Mouse (Mus musculus): Measurements from ENCODE around the gene Ckm. TPM values are rescaled to one million over a fixed set of nuclear protein-coding genes. Genes with fewer than 3 reads are reported as not detected.

The Ckm gene
- polyA plus RNA-seq, 1 experiment from 2014 or later, result 5.3 TPM

GRCm38 (mm10) chr7:19399496-19400280 lies 4.9 kb upstream of the Ckm start:
- peaks cover 4% of the 10 kb centered on the region for H3K36me3 ChIP-seq (replicated peaks; ENCODE audit: insufficient read depth, low read length)
- peak overlapping the region; percentile 62 for H3K4me2 ChIP-seq (ENCODE audit: low read depth, low read length)
- H3K27me3 ChIP-seq (ENCODE audit: insufficient read depth, low read length), result peaks cover 24% of the 10 kb centered on the region
- peak; percentile 66 for ATAC-seq
- 0 out of 2 replicates have a peak overlapping the region, but pooled peaks have one; percentile 34 for H3K9ac ChIP-seq (replicated peaks)
- TF ChIP-seq CTCF (IDR thresholded peaks at IDR 0.05; ENCODE audit: low read depth), result no peak
- TF ChIP-seq EP300 (IDR thresholded peaks at IDR 0.05; ENCODE audit: low read depth), result no peak
- DNase-seq, result peak; percentile 71
- no peak overlapping the region for H3K27ac ChIP-seq (ENCODE audit: low read depth)
- 7% methylated on average over 27 of the region's 27 CpGs for WGBS (ENCODE audit: insufficient replicate concordance)
- no peak overlapping the region for H3K4me3 ChIP-seq (ENCODE audit: low read depth, low read length)
- H3K9me3 ChIP-seq (ENCODE audit: low read length), result peaks cover 6% of the 10 kb centered on the region; the same call in 1 of the 2 replicates
- peaks cover 13% of the 10 kb centered on the region; the same call in 1 of the 2 replicates for H3K4me1 ChIP-seq (ENCODE audit: insufficient read depth)

GRCm38 (mm10) chr7:19400946-19401345 lies 3.6 kb upstream of the Ckm start:
- 76% methylated on average over 4 of the region's 4 CpGs for WGBS (ENCODE audit: insufficient replicate concordance)
- no peak for DNase-seq
- no peak overlapping the region for H3K4me2 ChIP-seq (ENCODE audit: low read depth, low read length)
- TF ChIP-seq CTCF (IDR thresholded peaks at IDR 0.05; ENCODE audit: low read depth) (peak; percentile 32; the same call in 1 of the 2 replicates), EP300 (IDR thresholded peaks at IDR 0.05; ENCODE audit: low read depth) (no peak)
- no peak overlapping the region for H3K4me3 ChIP-seq (ENCODE audit: low read depth, low read length)
- H3K9ac ChIP-seq (replicated peaks), result no peak overlapping the region
- peaks cover 13% of the 10 kb centered on the region; the same call in 1 of the 2 replicates for H3K4me1 ChIP-seq (ENCODE audit: insufficient read depth)
- H3K36me3 ChIP-seq (replicated peaks; ENCODE audit: insufficient read depth, low read length), result no peaks in the 10 kb centered on the region
- H3K27me3 ChIP-seq (ENCODE audit: insufficient read depth, low read length), result peaks cover 30% of the 10 kb centered on the region
- no peak for ATAC-seq
- H3K27ac ChIP-seq (ENCODE audit: low read depth), result no peak overlapping the region
- peaks cover 6% of the 10 kb centered on the region; the same call in 1 of the 2 replicates for H3K9me3 ChIP-seq (ENCODE audit: low read length)

GRCm38 (mm10) chr7:19402535-19403112 lies 2.0 kb upstream of the Ckm start:
- Histone ChIP-seq H3K9ac (replicated peaks) (no peak overlapping the region), H3K4me3 (ENCODE audit: low read depth, low read length) (no peak overlapping the region), H3K9me3 (ENCODE audit: low read length) (peaks cover 6% of the 10 kb centered on the region; the same call in 1 of the 2 replicates), H3K36me3 (replicated peaks; ENCODE audit: insufficient read depth, low read length) (no peaks in the 10 kb centered on the region), H3K4me1 (ENCODE audit: insufficient read depth) (peaks cover 13% of the 10 kb centered on the region; the same call in 1 of the 2 replicates), H3K27me3 (ENCODE audit: insufficient read depth, low read length) (peaks cover 30% of the 10 kb centered on the region), H3K27ac (ENCODE audit: low read depth) (no peak overlapping the region), H3K4me2 (ENCODE audit: low read depth, low read length) (no peak overlapping the region)
- DNase-seq (no peak), ATAC-seq (no peak)
- TF ChIP-seq CTCF (IDR thresholded peaks at IDR 0.05; ENCODE audit: low read depth) (no peak), EP300 (IDR thresholded peaks at IDR 0.05; ENCODE audit: low read depth) (no peak)
- 80% methylated on average over 9 of the region's 9 CpGs for WGBS (ENCODE audit: insufficient replicate concordance)

GRCm38 (mm10) chr7:19403731-19404296 lies 762 bp upstream of the Ckm start, which contains the start of gene Klc3:
Gene Klc3 (minus strand): TSS chr7:19404104.
- Histone ChIP-seq H3K36me3 (replicated peaks; ENCODE audit: insufficient read depth, low read length) (no peaks in the 10 kb centered on the region), H3K4me3 (ENCODE audit: low read depth, low read length) (peak within 1 kb of the TSS; percentile 60), H3K27ac (ENCODE audit: low read depth) (no peak within 1 kb of the TSS), H3K9ac (replicated peaks) (0 out of 2 replicates have a peak within 1 kb of the TSS, but pooled peaks have one; percentile 16), H3K4me2 (ENCODE audit: low read depth, low read length) (peak within 1 kb of the TSS; percentile 93), H3K27me3 (ENCODE audit: insufficient read depth, low read length) (peaks cover 30% of the 10 kb centered on the region), H3K4me1 (ENCODE audit: insufficient read depth) (peaks cover 13% of the 10 kb centered on the region; the same call in 1 of the 2 replicates), H3K9me3 (ENCODE audit: low read length) (peaks cover 6% of the 10 kb centered on the region; the same call in 1 of the 2 replicates)
- under 1% methylated on average over 60 of the region's 62 CpGs for WGBS (ENCODE audit: insufficient replicate concordance)
- DNase-seq (peak; percentile 83), ATAC-seq (peak; percentile 76)
- no peak for TF ChIP-seq CTCF (IDR thresholded peaks at IDR 0.05; ENCODE audit: low read depth)

- H3K36me3 ChIP-seq (replicated peaks; ENCODE audit: insufficient read depth, low read length), result no peaks in the 10 kb centered on the region
- TF ChIP-seq EP300 (IDR thresholded peaks at IDR 0.05; ENCODE audit: low read depth), result no peak
- peak; percentile 97 for TF ChIP-seq CTCF (IDR thresholded peaks at IDR 0.05; ENCODE audit: low read depth)
- H3K9ac ChIP-seq (replicated peaks), result no peak overlapping the region
- no peak overlapping the region for H3K4me3 ChIP-seq (ENCODE audit: low read depth, low read length)
- peak; percentile 90 for DNase-seq
- peak overlapping the region; percentile 27; the same call in 1 of the 2 replicates for H3K4me2 ChIP-seq (ENCODE audit: low read depth, low read length)
- peaks cover 30% of the 10 kb centered on the region for H3K27me3 ChIP-seq (ENCODE audit: insufficient read depth, low read length)
- peaks cover 6% of the 10 kb centered on the region; the same call in 1 of the 2 replicates for H3K9me3 ChIP-seq (ENCODE audit: low read length)
- H3K4me1 ChIP-seq (ENCODE audit: insufficient read depth), result peaks cover 7% of the 10 kb centered on the region; the same call in 1 of the 2 replicates
- 4% methylated on average over 19 of the region's 19 CpGs for WGBS (ENCODE audit: insufficient replicate concordance)
- ATAC-seq, result peak; percentile 78
- no peak overlapping the region for H3K27ac ChIP-seq (ENCODE audit: low read depth)
Observed at GRCm38 (mm10) chr7:19405417-19405816, 841 bp downstream of the Ckm start.

GRCm38 (mm10) chr7:19409753-19410152 lies 5.2 kb downstream of the Ckm start:
- 34% methylated on average over 6 of the region's 6 CpGs for WGBS (ENCODE audit: insufficient replicate concordance)

More at GRCm38 (mm10) chr7:19409753-19410152, 5.2 kb downstream of the Ckm start:
- Histone ChIP-seq H3K4me2 (ENCODE audit: low read depth, low read length) (no peak overlapping the region), H3K27me3 (ENCODE audit: insufficient read depth, low read length) (peaks cover 10% of the 10 kb centered on the region), H3K9me3 (ENCODE audit: low read length) (0 out of 2 replicates have a peak, but pooled peaks cover 3% of the 10 kb centered on the region), H3K36me3 (replicated peaks; ENCODE audit: insufficient read depth, low read length) (no peaks in the 10 kb centered on the region), H3K27ac (ENCODE audit: low read depth) (no peak overlapping the region), H3K4me1 (ENCODE audit: insufficient read depth) (no peaks in the 10 kb centered on the region; the same call in 1 of the 2 replicates), H3K9ac (replicated peaks) (no peak overlapping the region), H3K4me3 (ENCODE audit: low read depth, low read length) (no peak overlapping the region)
- DNase-seq (no peak), ATAC-seq (no peak)
- TF ChIP-seq EP300 (IDR thresholded peaks at IDR 0.05; ENCODE audit: low read depth), result no peak
- TF ChIP-seq CTCF (IDR thresholded peaks at IDR 0.05; ENCODE audit: low read depth), result no peak

Measured in liver, postnatal 0 days (tissue).